Mouse (Mus musculus): ENCODE measurements around the gene Cbx3.

The Cbx3 gene

GRCm38 (mm10) chr6:51529457-51529856, 59.3 kb downstream of the Cbx3 start:
- DNase-seq, result no peak
